Mouse (Mus musculus) megakaryocyte progenitor cell, adult 5-6 weeks (primary cell): ENCODE data around the gene Plcxd2. TPM values are rescaled to one million over a fixed set of nuclear protein-coding genes. Genes with fewer than 3 reads are reported as not detected.
A peak's percentile ranks its signal among the peaks of the same experiment; 100 is the strongest.

Source experiments
- ATAC-seq: replicated peaks from 2 replicates; pipeline ENCODE4 v1.8.0; 2016; ENCODE audit warnings: mild to moderate bottlenecking, moderate TSS enrichment, inconsistent platforms; ENCODE audit not compliant: poor library complexity
- total RNA-seq, 2 experiments: library from RNA; stranded (forward) in 1 of 2; stranded (reverse) in 1 of 2; fragments of 157-497, 149-512 nt in 1 of 2; fragments of 200-1000 nt in 1 of 2; gene quantifications; 2 replicates each; pipeline versions ENCODE4 v1.2.3 to v1.2.4; 2015 to 2017

The Plcxd2 gene
- total RNA-seq, 2 experiments from 2014 or later = 4.0 to 5.9 TPM

- peak; percentile 87 for ATAC-seq
These were observed 67.7 kb downstream of the Plcxd2 start for GRCm38 (mm10) chr16:45942169-45942891.

GRCm38 (mm10) chr16:45940701-45941100 is 69.3 kb downstream of the Plcxd2 start:
- ATAC-seq = no peak

GRCm38 (mm10) chr16:45939436-45939835 is 70.6 kb downstream of the Plcxd2 start:
- no peak for ATAC-seq

- ATAC-seq = no peak
These were observed 72.6 kb downstream of the Plcxd2 start for GRCm38 (mm10) chr16:45937381-45937780.

GRCm38 (mm10) chr16:45936521-45936920 is 73.5 kb downstream of the Plcxd2 start:
- ATAC-seq = no peak

GRCm38 (mm10) chr16:45935956-45936483 is 74.0 kb downstream of the Plcxd2 start:
- no peak for ATAC-seq

- ATAC-seq = no peak
These were observed 75.2 kb downstream of the Plcxd2 start for GRCm38 (mm10) chr16:45934721-45935407.

GRCm38 (mm10) chr16:45930308-45930707 is 79.7 kb downstream of the Plcxd2 start:
- no peak for ATAC-seq

GRCm38 (mm10) chr16:45928090-45928489 is 81.9 kb downstream of the Plcxd2 start:
- 0 out of 2 replicates have a peak, but pooled peaks have one; percentile 11 for ATAC-seq

- no peak for ATAC-seq
These were observed 82.4 kb downstream of the Plcxd2 start for GRCm38 (mm10) chr16:45927601-45928000.

- ATAC-seq = no peak
These were observed 83.1 kb downstream of the Plcxd2 start for GRCm38 (mm10) chr16:45926875-45927274.

GRCm38 (mm10) chr16:45923731-45924424 is 86.1 kb downstream of the Plcxd2 start:
- ATAC-seq = no peak

GRCm38 (mm10) chr16:45922546-45923229 is 87.3 kb downstream of the Plcxd2 start:
- ATAC-seq = no peak

- ATAC-seq = no peak
These were observed 90.4 kb downstream of the Plcxd2 start for GRCm38 (mm10) chr16:45919572-45919971.

Other genes with a start within 250 kb of the Plcxd2 start
- gene Phldb2, start 56.6 kb downstream of the Plcxd2 start, total RNA-seq (2015) = 1.1 and 1.8 TPM in 2 replicates
- gene Phldb2, start 56.6 kb downstream of the Plcxd2 start, total RNA-seq (2017) = 1.2 and 1.7 TPM in 2 replicates
- gene Cd96, start 110.0 kb upstream of the Plcxd2 start, total RNA-seq (2015) = 1.8 and 4.2 TPM in 2 replicates
- gene Cd96, start 110.0 kb upstream of the Plcxd2 start, total RNA-seq (2017) = 2.0 and 3.8 TPM in 2 replicates
- 5.8 and 7.5 TPM in 2 replicates for gene Gm4737, start 144.9 kb upstream of the Plcxd2 start, total RNA-seq (2015)
- 11.5 and 20.0 TPM in 2 replicates for gene Gm4737, start 144.9 kb upstream of the Plcxd2 start, total RNA-seq (2017)